Comparison of ENCODE assay signal across 8 mouse cellular contexts in the genomic region with DNA sequence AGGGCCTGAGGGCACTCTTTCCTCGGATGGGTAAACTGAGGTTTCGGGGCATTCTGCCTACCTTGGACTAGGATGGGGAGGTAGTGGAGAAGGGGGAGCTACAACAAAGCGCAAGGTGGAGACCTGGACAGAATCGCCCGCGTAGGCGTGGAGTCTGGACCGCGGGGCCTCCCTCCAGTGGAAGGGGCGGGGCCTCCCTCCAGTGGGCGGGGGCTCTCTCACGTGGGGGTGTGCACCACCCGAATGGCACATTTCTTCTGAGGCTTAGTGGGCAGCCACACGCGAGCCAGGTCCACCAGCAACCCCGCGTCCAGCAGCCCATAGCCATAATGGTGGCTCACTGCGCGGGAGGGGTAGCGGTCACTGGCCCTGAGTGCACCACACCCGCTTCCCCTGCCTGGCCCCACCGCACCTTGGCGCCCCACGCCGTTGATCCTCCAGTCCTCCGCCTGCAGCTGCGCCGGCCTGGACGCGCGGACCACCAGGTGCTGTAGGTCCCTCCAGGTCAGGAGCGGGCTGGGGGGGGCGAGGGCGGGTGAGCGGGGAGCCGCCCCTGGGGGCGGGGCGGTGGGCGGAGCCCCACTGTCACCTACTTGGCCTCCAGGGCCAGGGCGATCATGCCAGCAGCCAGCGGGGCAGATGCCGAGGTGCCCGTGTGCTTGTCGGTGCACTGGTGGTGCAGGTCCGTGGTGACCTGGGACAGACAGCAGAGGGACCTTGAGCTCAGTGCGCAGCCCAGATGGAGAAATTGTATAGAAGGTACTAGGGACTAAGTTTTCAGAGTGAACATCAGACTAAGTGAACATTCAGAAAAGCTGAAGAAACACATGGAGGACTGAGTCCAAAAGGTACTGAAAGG. TPM values are rescaled to one million over a fixed set of nuclear protein-coding genes. Genes with fewer than 3 reads are reported as not detected.
DNase-seq lines count a peak whose midpoint lies in the region; ATAC-seq lines count a peak whose summit lies in the region.

No protein-coding gene starts in this region.

- WGBS in embryonic facial prominence, embryonic 12.5 days = under 1% methylated on average over 46 of the region's 46 CpGs
- 2% methylated on average over 45 of the region's 46 CpGs for WGBS in heart, embryonic 11.5 days (ENCODE audit: insufficient replicate concordance)

- H3K4me1 ChIP-seq in embryonic facial prominence, embryonic 12.5 days = peaks cover 16% of the 10 kb centered on the region
- peaks cover 15% of the 10 kb centered on the region for H3K4me1 ChIP-seq in heart, embryonic 11.5 days (ENCODE audit: control insufficient read depth, insufficient read depth, low read length)

- no peaks in the 10 kb centered on the region for H3K9me3 ChIP-seq in embryonic facial prominence, embryonic 12.5 days
- H3K9me3 ChIP-seq in heart, embryonic 11.5 days (replicated peaks; ENCODE audit: control insufficient read depth, low read length) = no peaks in the 10 kb centered on the region

- H3K4me2 ChIP-seq in embryonic facial prominence, embryonic 12.5 days (replicated peaks) = peak overlapping the region; percentile 65
- H3K4me2 ChIP-seq in heart, embryonic 11.5 days = peak overlapping the region; percentile 98

- peaks cover 6% of the 10 kb centered on the region; the same call in 1 of the 2 replicates for H3K36me3 ChIP-seq in embryonic facial prominence, embryonic 12.5 days
- H3K36me3 ChIP-seq in heart, embryonic 11.5 days (ENCODE audit: control insufficient read depth, insufficient read depth, low read length) = peaks cover 2% of the 10 kb centered on the region; the same call in 1 of the 2 replicates

- H3K4me3 ChIP-seq in embryonic facial prominence, embryonic 12.5 days = peak overlapping the region; percentile 40
- H3K4me3 ChIP-seq in heart, embryonic 11.5 days (ENCODE audit: low read depth, low read length) = peak overlapping the region; percentile 64

- peak; percentile 82 for DNase-seq in 416B (ENCODE audit: low read depth)
- peak; percentile 78 to 81 for DNase-seq in adrenal gland, adult 18-20 months (ENCODE audit: low spot score in 2 of 2)
- peak; percentile 87 for DNase-seq in kidney, adult 9 months
- peak; percentile 85 for DNase-seq in lung, postnatal 10 days
- DNase-seq in ovary, postnatal 14 days (ENCODE audit: low spot score) = peak; percentile 62
- DNase-seq in urinary bladder, postnatal 14 days (ENCODE audit: low spot score) = peak; percentile 80

- peak overlapping the region; percentile 63 for H3K9ac ChIP-seq in embryonic facial prominence, embryonic 12.5 days
- peak overlapping the region; percentile 65 for H3K9ac ChIP-seq in heart, embryonic 11.5 days (ENCODE audit: low read depth, low read length)

- ATAC-seq in embryonic facial prominence, embryonic 12.5 days (ENCODE audit: insufficient number of reproducible peaks, insufficient read depth, low FRiP score, low TSS enrichment) = 0 out of 2 replicates have a peak, but pooled peaks have one; percentile 11
- ATAC-seq in heart, embryonic 11.5 days (replicated peaks; ENCODE audit: insufficient number of reproducible peaks, low FRiP score, low TSS enrichment) = peak; percentile 67

- H3K27ac ChIP-seq in embryonic facial prominence, embryonic 12.5 days = no peak overlapping the region; the same call in 1 of the 2 replicates
- H3K27ac ChIP-seq in heart, embryonic 11.5 days (ENCODE audit: low read depth, low read length) = 0 out of 2 replicates have a peak overlapping the region, but pooled peaks have one; percentile 29

- H3K27me3 ChIP-seq in embryonic facial prominence, embryonic 12.5 days = peaks cover 10% of the 10 kb centered on the region; the same call in 1 of the 2 replicates
- H3K27me3 ChIP-seq in heart, embryonic 11.5 days (ENCODE audit: control insufficient read depth, insufficient read depth, low read length) = peaks cover 38% of the 10 kb centered on the region

RNA-seq across cellular contexts. Expression of a gene that starts 3.2 kb away (rescaled TPM):
- 10 to 100 TPM; 25.0 to 28.9 TPM for total RNA-seq in adrenal gland, adult 18-20 months (2021)
- polyA plus RNA-seq in embryonic facial prominence, embryonic 12.5 days (2016; fragmentation: Nextera tagmentation; extraction: Ambion mirVana) = 50.0 and 50.3 TPM in 2 replicates
- 29.7 and 31.0 TPM in 2 replicates for polyA plus RNA-seq in heart, embryonic 11.5 days (2014; fragmentation: Nextera tagmentation; extraction: Ambion mirVana)

RNA-seq across cellular contexts. Expression of a gene that starts 5.8 kb away (rescaled TPM):
- total RNA-seq in adrenal gland, adult 18-20 months (2021) = 1 to 10 TPM; 1.6 to 3.1 TPM
- polyA plus RNA-seq in embryonic facial prominence, embryonic 12.5 days (2016; fragmentation: Nextera tagmentation; extraction: Ambion mirVana) = 4.5 and 5.1 TPM in 2 replicates
- polyA plus RNA-seq in heart, embryonic 11.5 days (2014; fragmentation: Nextera tagmentation; extraction: Ambion mirVana) = 0.77 and 1.6 TPM in 2 replicates

RNA-seq across cellular contexts. Expression of a gene that starts 6.3 kb away (rescaled TPM):
- 10 to 100 TPM; 10.2 to 20.8 TPM for total RNA-seq in adrenal gland, adult 18-20 months (2021)
- polyA plus RNA-seq in embryonic facial prominence, embryonic 12.5 days (2016; fragmentation: Nextera tagmentation; extraction: Ambion mirVana) = 4.2 and 5.7 TPM in 2 replicates
- 4.9 and 7.3 TPM in 2 replicates for polyA plus RNA-seq in heart, embryonic 11.5 days (2014; fragmentation: Nextera tagmentation; extraction: Ambion mirVana)

RNA-seq across cellular contexts. Expression of a gene that starts 24.7 kb away (rescaled TPM):
- 10 to 100 TPM in 1 of 2 experiments, 1 to 10 TPM in 1; 5.1 to 11.5 TPM for total RNA-seq in adrenal gland, adult 18-20 months (2021)
- 1.0 and 2.2 TPM in 2 replicates for polyA plus RNA-seq in embryonic facial prominence, embryonic 12.5 days (2016; fragmentation: Nextera tagmentation; extraction: Ambion mirVana)
- polyA plus RNA-seq in heart, embryonic 11.5 days (2014; fragmentation: Nextera tagmentation; extraction: Ambion mirVana) = 2.4 and 3.7 TPM in 2 replicates

RNA-seq across cellular contexts. Expression of a gene that starts 27.7 kb away (rescaled TPM):
- total RNA-seq in adrenal gland, adult 18-20 months (2021) = 1 to 10 TPM; 1.8 to 2.0 TPM
- 18.3 and 21.7 TPM in 2 replicates for polyA plus RNA-seq in embryonic facial prominence, embryonic 12.5 days (2016; fragmentation: Nextera tagmentation; extraction: Ambion mirVana)
- 0.55 and 0.69 TPM in 2 replicates for polyA plus RNA-seq in heart, embryonic 11.5 days (2014; fragmentation: Nextera tagmentation; extraction: Ambion mirVana)
